Mouse (Mus musculus): Measurements from ENCODE around the gene Nup37. TPM values are rescaled to one million over a fixed set of nuclear protein-coding genes. Genes with fewer than 3 reads are reported as not detected.

Nup37 gene
- total RNA-seq (2014; fragmentation: Nextera tagmentation) (32.2 and 42.1 TPM in 2 replicates), total RNA-seq (2017) (118 and 125 TPM in 2 replicates), polyA plus RNA-seq (2012) (5.2 and 7.4 TPM in 2 replicates)

DNA sequence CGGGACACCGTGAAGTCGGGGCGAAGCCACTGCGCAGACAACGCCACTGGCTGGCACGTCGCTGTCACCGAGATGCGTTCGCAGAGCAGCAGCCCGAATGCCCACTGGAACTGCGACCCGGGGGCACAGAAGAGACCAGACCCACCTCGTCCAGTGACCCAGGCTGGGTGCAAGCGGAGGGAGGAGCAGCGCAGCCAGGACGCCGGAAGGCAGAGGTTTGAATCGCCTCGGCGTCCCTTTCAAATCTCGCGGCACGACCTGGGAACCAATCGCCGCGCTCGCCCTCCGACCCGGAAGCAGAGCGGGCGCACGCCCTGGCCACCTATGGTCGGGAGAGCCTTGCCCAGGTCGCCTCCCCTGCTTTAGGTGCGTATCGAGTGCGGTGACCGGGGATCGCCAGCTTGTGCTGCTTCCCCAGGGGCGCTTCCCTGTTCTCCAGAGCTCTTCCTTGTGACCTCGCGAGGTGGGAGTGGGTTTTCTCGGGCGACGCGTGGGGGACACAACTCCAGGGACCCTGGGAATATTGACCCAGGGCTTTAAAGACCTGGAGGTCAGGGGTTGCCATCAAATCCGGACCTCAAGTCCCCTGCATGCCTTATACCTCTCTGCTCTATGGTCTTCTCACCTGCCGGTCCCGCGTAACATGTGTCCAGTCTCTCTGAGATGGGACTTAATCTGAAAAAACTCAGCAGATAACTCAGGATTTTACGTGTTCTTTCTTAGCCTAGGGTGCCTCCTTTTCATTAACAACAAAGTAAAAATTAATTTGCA lies at the start of gene Nup37, which contains the start of gene Parpbp:
Gene Nup37, plus strand, starts transcription at position 286 of the 771 bp plus-strand sequence.
Gene Parpbp, minus strand, starts transcription at position 235 of the 771 bp plus-strand sequence.
- no peaks in the 10 kb centered on the region for H3K9me3 ChIP-seq (replicated peaks)
- H3K4me1 ChIP-seq (ENCODE audit: insufficient read depth, low read depth, low read length), result peaks cover 26% of the 10 kb centered on the region
- no peak for TF ChIP-seq TAL1 (conservative IDR thresholded peaks at IDR 0.05; ENCODE audit: low read depth, low read length)
- no peak for TF ChIP-seq GATA1 (IDR thresholded peaks at IDR 0.05; ENCODE audit: borderline replicate concordance, low read length)
- no peak for TF ChIP-seq GATA2 (IDR thresholded peaks at IDR 0.05; ENCODE audit: borderline replicate concordance, low read depth, low read length)
- no peak for TF ChIP-seq CTCF (IDR thresholded peaks at IDR 0.05; ENCODE audit: low read depth, low read length)
- no peak for TF ChIP-seq POLR2AphosphoS5 (IDR thresholded peaks at IDR 0.05; ENCODE audit: insufficient replicate concordance, low read depth, low read length)
- ATAC-seq (ENCODE audit: extremely low read depth, insufficient number of reproducible peaks, low FRiP score, poor library complexity, severe bottlenecking), result peak; percentile 96
- peaks cover 60% of the 10 kb centered on the region for H3K36me3 ChIP-seq (replicated peaks)
- H3K4me3 ChIP-seq (ENCODE audit: low read depth, low read length), result peak within 1 kb of the TSS; percentile 98
- peak; percentile 88 for DNase-seq (ENCODE audit: low spot score)
- H3K27me3 ChIP-seq (ENCODE audit: insufficient read depth, low read length), result no peaks in the 10 kb centered on the region

DNA sequence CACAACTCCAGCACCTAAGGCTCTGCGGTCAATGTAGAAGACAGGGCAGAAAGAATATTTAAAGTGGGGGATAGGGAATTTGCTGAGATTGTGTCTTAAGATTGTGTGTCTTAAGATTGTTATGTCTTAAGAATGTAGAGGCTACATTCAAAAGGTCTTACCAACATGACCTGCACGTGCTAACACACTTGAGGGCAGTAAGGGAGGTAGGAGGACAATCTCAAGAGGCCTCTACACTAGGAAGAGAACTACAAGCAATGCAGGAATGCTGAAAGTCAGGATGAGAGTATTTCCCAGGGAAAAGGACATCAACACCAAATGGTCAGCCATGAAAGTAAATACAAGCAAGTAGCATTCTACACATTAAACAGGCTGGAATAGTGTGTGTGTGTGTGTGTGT lies 40.6 kb upstream of the Nup37 start:
- no peaks in the 10 kb centered on the region for H3K4me1 ChIP-seq (ENCODE audit: insufficient read depth, low read depth, low read length)
- peaks cover 21% of the 10 kb centered on the region for H3K36me3 ChIP-seq (replicated peaks)
- H3K9me3 ChIP-seq (replicated peaks), result no peaks in the 10 kb centered on the region
- no peak for DNase-seq (ENCODE audit: low spot score)
- ATAC-seq (ENCODE audit: extremely low read depth, insufficient number of reproducible peaks, low FRiP score, poor library complexity, severe bottlenecking), result no peak
- TF ChIP-seq POLR2AphosphoS5 (IDR thresholded peaks at IDR 0.05; ENCODE audit: insufficient replicate concordance, low read depth, low read length), result no peak
- no peak for TF ChIP-seq GATA1 (IDR thresholded peaks at IDR 0.05; ENCODE audit: borderline replicate concordance, low read length)
- no peak for TF ChIP-seq GATA2 (IDR thresholded peaks at IDR 0.05; ENCODE audit: borderline replicate concordance, low read depth, low read length)
- TF ChIP-seq TAL1 (conservative IDR thresholded peaks at IDR 0.05; ENCODE audit: low read depth, low read length), result no peak
- TF ChIP-seq CTCF (IDR thresholded peaks at IDR 0.05; ENCODE audit: low read depth, low read length), result no peak
- no peaks in the 10 kb centered on the region for H3K27me3 ChIP-seq (ENCODE audit: insufficient read depth, low read length)
- no peak overlapping the region for H3K4me3 ChIP-seq (ENCODE audit: low read depth, low read length)

DNA sequence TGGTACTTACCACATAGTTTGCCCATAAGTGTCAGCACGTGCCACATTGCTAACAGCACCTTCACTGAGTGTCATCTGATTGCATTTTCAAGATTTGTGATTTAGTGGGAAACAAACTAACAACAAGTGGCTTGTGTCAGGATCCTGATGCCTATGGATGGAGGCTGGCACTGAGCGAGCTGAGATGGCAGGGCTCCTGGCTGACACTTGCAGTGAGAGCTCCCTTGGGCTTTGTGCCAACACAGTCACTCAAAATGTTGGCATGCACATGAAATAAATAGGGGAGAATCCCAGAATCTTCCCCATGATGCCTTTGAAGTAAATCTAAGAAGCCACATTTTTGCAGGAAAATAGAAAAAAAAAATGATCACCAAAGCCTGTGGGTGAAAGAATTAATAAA lies 33.5 kb upstream of the Nup37 start:
- no peaks in the 10 kb centered on the region for H3K27me3 ChIP-seq (ENCODE audit: insufficient read depth, low read length)
- H3K9me3 ChIP-seq (replicated peaks), result no peaks in the 10 kb centered on the region
- no peaks in the 10 kb centered on the region for H3K4me1 ChIP-seq (ENCODE audit: insufficient read depth, low read depth, low read length)
- H3K4me3 ChIP-seq (ENCODE audit: low read depth, low read length), result no peak overlapping the region
- TF ChIP-seq GATA1 (IDR thresholded peaks at IDR 0.05; ENCODE audit: borderline replicate concordance, low read length), result no peak
- no peak for TF ChIP-seq POLR2AphosphoS5 (IDR thresholded peaks at IDR 0.05; ENCODE audit: insufficient replicate concordance, low read depth, low read length)
- DNase-seq (ENCODE audit: low spot score), result no peak
- H3K36me3 ChIP-seq (replicated peaks), result peaks cover 38% of the 10 kb centered on the region
- no peak for ATAC-seq (ENCODE audit: extremely low read depth, insufficient number of reproducible peaks, low FRiP score, poor library complexity, severe bottlenecking)

DNA sequence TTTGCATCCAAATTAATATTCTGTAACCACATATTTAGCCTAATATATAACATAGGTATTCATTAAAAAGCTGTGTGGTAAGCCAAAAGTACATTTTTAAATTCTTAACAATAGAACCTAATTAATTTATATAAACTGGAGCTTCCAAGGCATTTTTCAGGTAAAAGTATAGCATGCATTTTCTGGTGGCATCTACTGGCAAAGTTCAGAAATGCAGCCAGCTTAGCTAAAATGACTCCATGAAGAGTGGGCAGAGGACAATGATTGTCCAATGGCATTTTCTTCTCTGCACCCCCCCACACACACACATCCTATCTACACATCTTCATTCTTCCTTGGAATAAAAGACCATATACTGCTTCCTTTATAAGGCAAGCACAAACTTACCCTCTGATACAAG lies 27.1 kb upstream of the Nup37 start:
- Histone ChIP-seq H3K27me3 (ENCODE audit: insufficient read depth, low read length) (no peaks in the 10 kb centered on the region), H3K4me3 (ENCODE audit: low read depth, low read length) (no peak overlapping the region), H3K4me1 (ENCODE audit: insufficient read depth, low read depth, low read length) (no peaks in the 10 kb centered on the region), H3K36me3 (replicated peaks) (peaks cover 54% of the 10 kb centered on the region), H3K9me3 (replicated peaks) (no peaks in the 10 kb centered on the region)
- ATAC-seq (ENCODE audit: extremely low read depth, insufficient number of reproducible peaks, low FRiP score, poor library complexity, severe bottlenecking), result no peak
- no peak for DNase-seq (ENCODE audit: low spot score)
- TF ChIP-seq TAL1 (conservative IDR thresholded peaks at IDR 0.05; ENCODE audit: low read depth, low read length) (no peak), POLR2AphosphoS5 (IDR thresholded peaks at IDR 0.05; ENCODE audit: insufficient replicate concordance, low read depth, low read length) (no peak), CTCF (IDR thresholded peaks at IDR 0.05; ENCODE audit: low read depth, low read length) (no peak), GATA2 (IDR thresholded peaks at IDR 0.05; ENCODE audit: borderline replicate concordance, low read depth, low read length) (no peak)

DNA sequence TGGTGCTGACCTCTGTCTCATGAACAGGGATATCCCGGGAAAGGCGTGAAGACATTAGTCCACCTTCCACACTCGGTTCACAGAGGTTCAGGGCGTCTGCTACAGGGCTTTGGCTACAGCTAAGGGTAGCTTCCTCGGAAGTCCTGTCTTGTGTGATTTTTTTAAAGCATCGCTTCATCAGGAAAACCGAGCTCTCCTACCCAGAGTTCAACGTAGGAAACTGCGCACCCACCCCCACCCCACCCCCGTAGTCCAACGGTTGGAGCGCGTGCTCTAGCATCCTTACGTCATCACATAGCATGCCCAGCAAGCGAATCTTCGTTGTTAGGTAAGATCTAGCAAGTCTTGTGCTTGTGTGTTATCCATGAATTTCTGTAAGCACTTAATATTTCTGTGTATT lies 11.2 kb upstream of the Nup37 start:
- Histone ChIP-seq H3K27me3 (ENCODE audit: insufficient read depth, low read length) (no peaks in the 10 kb centered on the region), H3K4me3 (ENCODE audit: low read depth, low read length) (no peak overlapping the region), H3K9me3 (replicated peaks) (no peaks in the 10 kb centered on the region), H3K4me1 (ENCODE audit: insufficient read depth, low read depth, low read length) (no peaks in the 10 kb centered on the region), H3K36me3 (replicated peaks) (peaks cover 30% of the 10 kb centered on the region)
- no peak for ATAC-seq (ENCODE audit: extremely low read depth, insufficient number of reproducible peaks, low FRiP score, poor library complexity, severe bottlenecking)
- DNase-seq (ENCODE audit: low spot score), result no peak
- TF ChIP-seq GATA1 (IDR thresholded peaks at IDR 0.05; ENCODE audit: borderline replicate concordance, low read length) (no peak), GATA2 (IDR thresholded peaks at IDR 0.05; ENCODE audit: borderline replicate concordance, low read depth, low read length) (no peak), POLR2AphosphoS5 (IDR thresholded peaks at IDR 0.05; ENCODE audit: insufficient replicate concordance, low read depth, low read length) (no peak), CTCF (IDR thresholded peaks at IDR 0.05; ENCODE audit: low read depth, low read length) (no peak), TAL1 (conservative IDR thresholded peaks at IDR 0.05; ENCODE audit: low read depth, low read length) (no peak)

DNA sequence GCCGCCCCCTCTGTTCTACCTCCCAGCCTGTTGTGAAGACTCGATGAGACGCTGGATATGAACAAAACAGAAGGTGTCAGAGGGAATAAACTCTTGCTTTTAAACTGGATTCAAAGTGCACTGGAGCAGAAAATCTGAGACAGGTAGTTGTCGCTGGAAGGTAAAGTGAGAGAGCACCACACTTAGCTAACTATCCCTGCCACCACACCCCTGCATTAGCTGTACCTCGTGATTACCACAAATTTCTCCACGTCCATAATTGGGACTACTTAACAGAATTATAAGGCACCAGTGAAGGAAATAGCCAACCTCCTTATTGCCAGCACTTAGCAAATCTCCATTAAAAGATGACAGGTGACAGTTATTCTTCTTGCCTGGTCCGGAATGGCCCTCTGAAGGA lies 605 bp upstream of the Nup37 start:
- ATAC-seq (ENCODE audit: extremely low read depth, insufficient number of reproducible peaks, low FRiP score, poor library complexity, severe bottlenecking) (no peak), DNase-seq (ENCODE audit: low spot score) (peak; percentile 3)
- Histone ChIP-seq H3K9me3 (replicated peaks) (no peaks in the 10 kb centered on the region), H3K36me3 (replicated peaks) (peaks cover 54% of the 10 kb centered on the region), H3K4me3 (ENCODE audit: low read depth, low read length) (peak overlapping the region; percentile 98), H3K4me1 (ENCODE audit: insufficient read depth, low read depth, low read length) (peaks cover 24% of the 10 kb centered on the region), H3K27me3 (ENCODE audit: insufficient read depth, low read length) (no peaks in the 10 kb centered on the region)
- TF ChIP-seq TAL1 (conservative IDR thresholded peaks at IDR 0.05; ENCODE audit: low read depth, low read length) (no peak), GATA2 (IDR thresholded peaks at IDR 0.05; ENCODE audit: borderline replicate concordance, low read depth, low read length) (no peak), CTCF (IDR thresholded peaks at IDR 0.05; ENCODE audit: low read depth, low read length) (no peak), GATA1 (IDR thresholded peaks at IDR 0.05; ENCODE audit: borderline replicate concordance, low read length) (no peak), POLR2AphosphoS5 (IDR thresholded peaks at IDR 0.05; ENCODE audit: insufficient replicate concordance, low read depth, low read length) (no peak)
